Mouse (Mus musculus) midbrain, embryonic 11.5 days (tissue): ENCODE measurements at regions not wholly inside any gene's neighbourhood (a gene's known extent, or its start where the extent isn't known, plus 50 kb on each side); places are given as distances from the start of the nearest gene placed in this dataset.

Experiments
- ATAC-seq: fragments of 200-750 bp; cut with Nextera tagmentation; 2 replicates; pipeline ENCODE4 v1.8.0; 2017; ENCODE audit warnings: moderate TSS enrichment, moderate library complexity; ENCODE audit not compliant: low FRiP score
- DNase-seq: peaks from one replicate; pipeline ENCODE4 v3.0.0; 2015; ENCODE audit warnings: low spot score; ENCODE audit errors: missing footprints
- H3K27ac ChIP-seq: fragments of 300-500 bp; sonication (generic); 2 replicates; pipeline ENCODE4 v1.5.1; 2014; ENCODE audit warnings: low read depth, low read length
- H3K27me3 ChIP-seq: fragments of 300-500 bp; sonication (generic); 2 replicates; pipeline ENCODE4 v1.6.1; 2014; ENCODE audit warnings: mild to moderate bottlenecking, low read length, moderate library complexity, mixed read lengths; ENCODE audit not compliant: control insufficient read depth, insufficient read depth
- H3K36me3 ChIP-seq: fragments of 300-500 bp; sonication (generic); 2 replicates; pipeline ENCODE4 v1.6.1; 2014; ENCODE audit warnings: mild to moderate bottlenecking, low read length, moderate library complexity, mixed read lengths; ENCODE audit not compliant: control insufficient read depth, insufficient read depth
- H3K4me1 ChIP-seq: fragments of 300-500 bp; sonication (generic); 2 replicates; pipeline ENCODE4 v1.6.1; 2014; ENCODE audit warnings: low read length; ENCODE audit not compliant: control insufficient read depth, insufficient read depth
- H3K4me2 ChIP-seq: fragments of 300-500 bp; sonication (generic); 2 replicates; pipeline ENCODE4 v1.6.1; 2014; ENCODE audit warnings: mild to moderate bottlenecking, moderate library complexity
- H3K4me3 ChIP-seq: fragments of 300-500 bp; sonication (generic); 2 replicates; pipeline ENCODE4 v1.5.1; 2014; ENCODE audit warnings: low read depth, low read length
- H3K9ac ChIP-seq: fragments of 300-500 bp; sonication (generic); 2 replicates; pipeline ENCODE4 v1.6.1; 2014; ENCODE audit warnings: low read length
- H3K9me3 ChIP-seq: fragments of 300-500 bp; sonication (generic); 2 replicates; pipeline ENCODE4 v1.6.1; 2016; ENCODE audit warnings: low read length; ENCODE audit not compliant: control insufficient read depth
- WGBS: fragments of 180-500 bp; shearing (Covaris S2); extraction: QIAGEN DNeasy Blood & Tissue Kit; methylation state at CpG from one replicate; pipeline ENCODE4 v1.1.7; 2014; 5-methylcytosine and 5-hydroxymethylcytosine counted together

DNA sequence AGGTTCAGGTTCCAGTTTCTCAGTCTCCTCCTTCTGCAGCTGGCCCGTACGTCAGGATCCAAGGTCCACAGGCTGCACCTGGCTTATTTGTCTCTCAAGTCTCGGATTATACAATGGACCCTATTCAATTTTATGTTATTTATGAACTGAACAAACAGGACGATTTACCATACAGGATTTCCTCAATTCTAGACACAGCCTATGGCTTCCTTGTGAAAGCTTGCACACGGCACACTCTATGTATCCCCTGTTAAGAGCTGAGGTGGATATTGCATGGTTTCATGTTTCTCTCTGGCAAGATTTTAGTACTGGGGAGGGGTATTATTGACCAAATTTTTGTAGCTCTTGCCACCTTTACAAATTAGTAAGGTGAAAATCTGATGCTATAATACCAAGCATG lies 81.6 kb upstream of the Plcb4 start:
- 91% methylated on average over 5 of the region's 5 CpGs for WGBS
- H3K4me3 ChIP-seq: no peak overlapping the region
- no peak overlapping the region for H3K27ac ChIP-seq
- H3K4me2 ChIP-seq: no peak overlapping the region
- ATAC-seq (no peak), DNase-seq (no peak)
- H3K27me3 ChIP-seq: no peaks in the 10 kb centered on the region
- no peaks in the 10 kb centered on the region for H3K4me1 ChIP-seq
- H3K36me3 ChIP-seq: no peaks in the 10 kb centered on the region
- no peaks in the 10 kb centered on the region for H3K9me3 ChIP-seq
- H3K9ac ChIP-seq: no peak overlapping the region

DNA sequence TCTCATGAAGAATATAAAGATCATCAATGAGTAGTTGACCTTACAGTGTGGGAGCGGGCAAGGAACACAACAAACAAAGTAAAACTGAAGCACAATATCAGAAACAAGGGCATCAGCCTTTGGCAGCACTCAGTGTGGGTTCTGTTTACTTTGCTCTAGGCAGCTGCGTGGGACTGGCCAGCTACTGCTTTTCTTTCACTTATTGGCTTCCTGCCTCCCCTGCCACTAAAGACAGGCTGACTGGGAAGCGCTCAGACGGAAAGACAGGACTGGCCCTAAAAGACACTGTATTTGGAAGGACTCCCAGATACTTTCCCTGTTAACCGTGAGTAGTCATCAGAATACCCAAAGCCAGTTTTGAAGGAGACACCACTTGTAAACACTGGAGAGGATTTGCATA lies 80.7 kb upstream of the Plcb4 start:
- Histone ChIP-seq H3K27me3 (no peaks in the 10 kb centered on the region), H3K4me2 (no peak overlapping the region), H3K4me1 (no peaks in the 10 kb centered on the region), H3K9ac (no peak overlapping the region), H3K9me3 (no peaks in the 10 kb centered on the region), H3K4me3 (no peak overlapping the region), H3K27ac (no peak overlapping the region), H3K36me3 (no peaks in the 10 kb centered on the region)
- ATAC-seq: no peak
- WGBS: 50% methylated on average over 5 of the region's 5 CpGs
- no peak for DNase-seq

DNA sequence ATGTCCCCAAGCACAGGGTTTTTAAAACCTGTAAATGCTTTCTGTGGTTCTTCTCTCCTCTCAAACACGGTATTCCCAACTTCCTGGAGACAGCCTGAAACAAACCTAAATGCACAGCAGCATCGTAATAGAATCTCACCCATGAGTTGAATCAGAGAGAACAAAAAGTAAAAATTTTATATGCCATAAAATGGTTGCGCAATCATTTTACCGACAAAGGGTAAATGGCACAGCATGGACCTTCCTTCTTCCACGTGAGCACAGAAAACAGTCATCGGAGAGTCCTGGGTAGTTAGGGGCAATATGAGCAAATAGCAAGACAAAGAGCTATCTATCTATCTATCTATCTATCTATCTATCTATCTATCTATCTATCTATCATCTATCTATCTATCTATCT lies 79.3 kb upstream of the Plcb4 start:
- 91% methylated on average over 6 of the region's 6 CpGs for whole genome bisulfite sequencing
- Histone ChIP-seq H3K4me2 (no peak overlapping the region), H3K9ac (no peak overlapping the region), H3K4me3 (no peak overlapping the region), H3K9me3 (no peaks in the 10 kb centered on the region), H3K36me3 (no peaks in the 10 kb centered on the region), H3K27me3 (no peaks in the 10 kb centered on the region), H3K4me1 (no peaks in the 10 kb centered on the region), H3K27ac (no peak overlapping the region)
- DNase-seq (peak; percentile 28), ATAC-seq (no peak)

DNA sequence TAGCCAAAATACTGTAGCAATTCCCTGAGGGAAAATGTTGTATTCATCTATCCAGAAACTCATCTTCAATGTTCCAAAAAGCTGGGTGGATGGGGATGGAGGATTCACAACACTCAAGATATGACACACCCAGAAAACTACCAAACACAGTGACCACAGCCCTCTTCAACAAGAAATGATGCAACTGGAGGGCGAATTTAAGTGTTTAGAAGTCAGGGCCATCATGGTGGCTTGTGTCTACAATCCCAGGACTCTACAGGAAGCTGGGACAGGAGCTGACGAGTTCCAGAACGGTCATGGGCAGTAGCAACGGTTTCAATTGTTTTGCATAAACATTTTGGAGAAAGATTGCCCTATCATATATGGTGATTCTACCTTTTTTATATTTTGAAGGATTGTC lies 78.8 kb upstream of the Plcb4 start:
- ATAC-seq (no peak), DNase-seq (no peak)
- Histone ChIP-seq H3K36me3 (no peaks in the 10 kb centered on the region), H3K4me2 (no peak overlapping the region), H3K9me3 (no peaks in the 10 kb centered on the region), H3K4me3 (no peak overlapping the region), H3K4me1 (no peaks in the 10 kb centered on the region), H3K27me3 (no peaks in the 10 kb centered on the region), H3K9ac (no peak overlapping the region), H3K27ac (no peak overlapping the region)
- 89% methylated on average over 4 of the region's 4 CpGs for WGBS

DNA sequence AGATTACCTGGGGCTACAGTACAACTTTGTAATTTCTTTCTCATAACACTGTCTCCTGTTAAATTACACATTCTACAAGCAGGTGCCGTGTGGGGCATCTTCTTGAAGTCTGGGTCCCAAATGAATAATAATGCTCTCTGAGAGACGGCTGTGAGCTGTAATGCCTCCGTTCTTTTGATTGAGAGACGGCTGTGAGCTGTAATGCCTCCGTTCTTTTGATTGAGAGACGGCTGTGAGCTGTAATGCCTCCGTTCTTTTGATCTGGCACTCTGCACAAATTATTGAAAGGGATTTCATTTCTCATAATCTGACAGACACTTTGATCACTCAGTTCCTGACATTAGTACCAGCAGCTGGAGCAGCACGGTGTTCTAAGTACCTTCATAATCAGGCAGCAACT lies 76.5 kb upstream of the Plcb4 start:
- 25% methylated on average over 8 of the region's 8 CpGs for WGBS
- Histone ChIP-seq H3K9ac (no peak overlapping the region), H3K4me3 (no peak overlapping the region), H3K27ac (no peak overlapping the region), H3K4me2 (no peak overlapping the region), H3K9me3 (no peaks in the 10 kb centered on the region), H3K36me3 (no peaks in the 10 kb centered on the region), H3K4me1 (no peaks in the 10 kb centered on the region), H3K27me3 (no peaks in the 10 kb centered on the region)
- ATAC-seq: no peak
- DNase-seq: no peak

DNA sequence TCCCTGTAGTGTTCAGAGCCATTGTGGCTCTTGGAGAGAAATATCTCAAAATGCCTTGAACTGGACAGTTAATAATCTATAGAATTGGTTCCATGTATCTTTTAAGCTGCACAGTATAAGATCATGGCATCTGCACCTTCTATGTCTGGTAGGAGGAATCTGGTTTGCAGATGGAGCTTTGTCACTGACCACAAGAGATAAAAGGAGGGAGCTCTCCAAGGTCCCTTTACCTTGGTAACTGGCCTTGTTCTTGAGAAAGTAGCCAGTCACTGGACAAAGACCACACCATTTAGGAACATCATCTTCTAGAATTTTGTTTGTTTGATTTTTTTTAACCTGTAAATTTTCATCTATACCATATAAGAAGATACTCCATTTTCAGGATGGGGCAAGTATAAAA lies 52.5 kb upstream of the Plcb4 start:
- H3K36me3 ChIP-seq: no peaks in the 10 kb centered on the region
- no peak overlapping the region for H3K9ac ChIP-seq
- H3K27me3 ChIP-seq: no peaks in the 10 kb centered on the region
- no peak overlapping the region for H3K4me2 ChIP-seq
- H3K4me1 ChIP-seq: no peaks in the 10 kb centered on the region
- no peaks in the 10 kb centered on the region for H3K9me3 ChIP-seq
- no peak overlapping the region for H3K4me3 ChIP-seq
- ATAC-seq (no peak), DNase-seq (no peak)
- H3K27ac ChIP-seq: no peak overlapping the region
